Mouse (Mus musculus) E14TG2a.4 (cell line): Measurements from ENCODE around the gene 1110002E22Rik.

Experiments used
- CTCF ChIP-seq: conservative IDR thresholded peaks from 2 replicates; pipeline ENCODE4 v1.5.1; 2014; ENCODE audit warnings: low read length
- POU5F1 ChIP-seq: IDR thresholded peaks from 2 replicates; pipeline ENCODE4 v1.6.1; 2014; ENCODE audit warnings: low read length, borderline replicate concordance

DNA sequence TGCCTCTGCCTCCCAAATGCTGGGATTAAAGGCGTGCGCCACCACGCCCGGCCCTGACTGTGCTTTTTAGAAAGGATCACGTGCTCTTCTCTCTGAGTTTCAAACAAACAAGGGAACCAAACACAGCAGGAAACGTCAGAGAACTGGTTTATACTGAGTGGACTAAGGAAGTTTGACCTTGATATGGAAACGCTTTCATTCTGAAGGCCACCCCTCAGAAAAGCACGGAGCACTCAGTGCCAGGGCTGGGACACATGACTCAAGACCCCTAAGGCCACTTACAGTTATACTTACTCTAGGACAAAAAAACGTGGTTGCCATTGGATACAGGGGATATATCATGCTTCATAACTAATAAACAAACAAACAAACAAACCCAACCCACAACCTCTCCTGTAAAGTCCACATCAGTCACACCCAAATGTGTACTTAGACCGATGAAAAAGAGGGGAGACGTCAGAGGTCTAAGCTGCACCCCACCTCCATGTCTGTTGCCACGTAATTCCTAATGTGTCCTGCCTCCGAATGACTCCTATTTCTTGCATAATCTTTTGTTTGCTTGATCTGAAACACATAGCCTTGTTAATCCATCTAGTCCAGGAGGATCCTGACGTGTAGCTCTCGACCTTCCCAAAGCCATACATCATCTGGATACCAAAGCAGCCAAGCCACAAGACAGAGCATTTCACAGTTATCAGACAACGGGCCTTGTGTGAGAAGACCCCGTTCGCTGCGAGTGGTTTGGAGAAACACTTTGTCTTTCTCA, 31.6 kb downstream of the 1110002E22Rik start:
- TF ChIP-seq CTCF (no peak), POU5F1 (no peak)
